Comparison of ENCODE assay signal across 9 mouse cellular contexts in the genomic region with DNA sequence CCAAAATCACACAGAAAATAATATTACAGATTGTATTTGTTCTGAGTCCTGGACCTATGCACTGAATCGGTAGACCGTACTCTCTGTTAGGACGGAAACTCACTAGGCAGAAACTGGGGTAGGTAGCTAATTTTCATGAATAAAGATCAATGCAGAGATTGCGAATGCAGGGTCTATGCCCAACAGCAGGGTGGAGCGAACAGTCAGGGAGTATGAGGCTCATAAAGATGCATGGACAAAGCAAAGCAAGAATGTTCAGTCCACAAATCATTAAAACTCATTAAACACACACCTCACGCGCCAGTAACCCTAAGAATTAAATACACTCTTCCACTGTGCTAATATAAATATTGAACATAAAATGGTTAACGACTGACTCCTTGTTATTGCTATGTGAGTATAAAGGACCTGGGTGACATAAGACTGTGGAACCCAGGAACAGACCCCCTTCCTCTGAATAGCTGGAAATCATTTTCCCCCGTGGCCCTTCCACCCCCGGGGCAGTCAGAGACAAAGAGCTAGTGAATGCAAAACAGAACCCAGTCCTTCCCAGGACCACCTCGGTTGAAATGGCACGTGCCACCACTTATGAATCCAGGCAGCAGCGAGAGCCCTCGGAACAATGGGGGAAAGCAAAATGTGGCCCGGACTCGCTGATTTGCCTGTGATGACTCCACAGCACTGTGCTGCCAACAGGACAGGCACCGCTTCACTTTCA.
DNase-seq lines count a peak whose midpoint lies in the region; ATAC-seq lines count a peak whose summit lies in the region.
"Had no signal": no experiment of that assay in that cellular context is flagged by ENCODE, and none has a peak within 500 bp of the region (broad histone marks: within the 10 kb centered on the region; RNA-seq: fewer than 3 reads in every experiment).

No protein-coding gene starts in this region.

- no peaks in the 10 kb centered on the region for H3K36me3 ChIP-seq in heart, embryonic 16.5 days (ENCODE audit: control insufficient read depth, insufficient read depth)

- no peak overlapping the region for H3K27ac ChIP-seq in heart, embryonic 16.5 days (ENCODE audit: low read length)

- H3K4me1 ChIP-seq in heart, embryonic 16.5 days (ENCODE audit: control insufficient read depth, insufficient read depth, low read length): peaks cover 3% of the 10 kb centered on the region; the same call in 1 of the 2 replicates

- peak; percentile 80 for ATAC-seq in heart, embryonic 16.5 days (replicated peaks; ENCODE audit: extremely low read depth, insufficient read depth, low FRiP score)

- DNase-seq in gastrocnemius, postnatal 14 days: peak; percentile 17
- DNase-seq in gastrocnemius, adult 8-10 months (ENCODE audit: low spot score in 2 of 2): no peak
- peak; percentile 82 for DNase-seq in embryo, embryonic 10 days (ENCODE audit: low spot score)
- peak; percentile 74 for DNase-seq in mesoderm, embryonic 11.5 days (ENCODE audit: low read depth, low spot score)
- no peak for DNase-seq in adipocyte (ENCODE audit: low spot score)
- DNase-seq in urinary bladder, adult 2 months (ENCODE audit: low spot score): no peak
- no peak for DNase-seq in c-Kit-positive CD71-positive TER-119-positive erythroid progenitor cells, embryonic 14.5 days (ENCODE audit: low spot score)
- DNase-seq: adrenal gland, postnatal 25 days had no signal

- no peaks in the 10 kb centered on the region for H3K27me3 ChIP-seq in heart, embryonic 16.5 days (ENCODE audit: control insufficient read depth, insufficient read depth, low read length)

- no peak overlapping the region for H3K4me3 ChIP-seq in heart, embryonic 16.5 days (ENCODE audit: low read length)

- no peak overlapping the region for H3K9ac ChIP-seq in heart, embryonic 16.5 days (ENCODE audit: low read length)

- peak overlapping the region; percentile 36 for H3K4me2 ChIP-seq in heart, embryonic 16.5 days (ENCODE audit: low read depth, low read length)

- no peaks in the 10 kb centered on the region for H3K9me3 ChIP-seq in heart, embryonic 16.5 days (replicated peaks; ENCODE audit: control insufficient read depth, low read length)

- WGBS in heart, embryonic 16.5 days: 51% methylated on average over 17 of the region's 17 CpGs

- intact Hi-C loops in gastrocnemius, postnatal 14 days (cut with DNase I; ENCODE audit: low total_unique reads): no loop called here

Comparison
In these comparisons a context has a peak if more than half of its experiments do, and no peak if none do; other contexts are left out.
1. DNase-seq: peak in gastrocnemius, postnatal 14 days (single experiment), embryo, embryonic 10 days (single experiment) and mesoderm, embryonic 11.5 days (single experiment); none in gastrocnemius, adult 8-10 months (0 of 2), adipocyte (single experiment), urinary bladder, adult 2 months (single experiment) and c-Kit-positive CD71-positive TER-119-positive erythroid progenitor cells, embryonic 14.5 days (single experiment).